Mouse (Mus musculus) midbrain, postnatal 0 days (tissue): ENCODE data around the gene Gm44973. TPM values are rescaled to one million over a fixed set of nuclear protein-coding genes. Genes with fewer than 3 reads are reported as not detected.

Source experiments
- ATAC-seq: fragments of 200-750 bp; cut with Nextera tagmentation; 2 replicates; pipeline ENCODE4 v1.8.0; 2017; ENCODE audit warnings: moderate number of reproducible peaks, mild to moderate bottlenecking, moderate TSS enrichment, moderate library complexity; ENCODE audit not compliant: low FRiP score
- DNase-seq: peaks from one replicate; pipeline ENCODE4 v3.0.0-alpha.2; 2015; ENCODE audit warnings: low spot score
- H3K27ac ChIP-seq: fragments of 300-500 bp; sonication (generic); 2 replicates; pipeline ENCODE4 v1.5.1; 2014; ENCODE audit warnings: low read depth, mild to moderate bottlenecking, low read length, mixed read lengths
- H3K27me3 ChIP-seq: fragments of 300-500 bp; sonication (generic); 2 replicates; pipeline ENCODE4 v1.6.1; 2014; ENCODE audit warnings: low read length, control low read depth, mixed read lengths; ENCODE audit not compliant: insufficient read depth
- H3K36me3 ChIP-seq: fragments of 300-500 bp; sonication (generic); 2 replicates; pipeline ENCODE4 v1.6.1; 2014; ENCODE audit warnings: low read length, control low read depth, mixed read lengths; ENCODE audit not compliant: insufficient read depth
- H3K4me1 ChIP-seq: fragments of 300-500 bp; sonication (generic); 2 replicates; pipeline ENCODE4 v1.6.1; 2014; ENCODE audit warnings: mild to moderate bottlenecking, control low read depth, antibody characterized with exemption, low read length, mixed read lengths; ENCODE audit not compliant: insufficient read depth
- H3K4me2 ChIP-seq: fragments of 300-500 bp; sonication (generic); 2 replicates; pipeline ENCODE4 v1.6.1; 2014; ENCODE audit warnings: low read depth, mild to moderate bottlenecking, low read length, mixed read lengths; ENCODE audit not compliant: poor library complexity, severe bottlenecking
- H3K4me3 ChIP-seq: fragments of 300-500 bp; sonication (generic); 2 replicates; pipeline ENCODE4 v1.5.1; 2014; ENCODE audit warnings: low read depth, mild to moderate bottlenecking, low read length, moderate library complexity
- H3K9ac ChIP-seq: fragments of 300-500 bp; sonication (generic); replicated peaks from 2 replicates; pipeline ENCODE4 v1.6.1; 2014; ENCODE audit warnings: mild to moderate bottlenecking, low read length, moderate library complexity, mixed read lengths; ENCODE audit not compliant: poor library complexity, severe bottlenecking
- H3K9me3 ChIP-seq: fragments of 300-500 bp; sonication (generic); 2 replicates; pipeline ENCODE4 v1.6.1; 2016; ENCODE audit warnings: low read length, control low read depth
- CTCF ChIP-seq: IDR thresholded peaks from 2 replicates; pipeline ENCODE4 v1.5.1; 2016; ENCODE audit warnings: antibody characterized with exemption, mild to moderate bottlenecking
- WGBS: fragments of 180-500 bp; shearing (Covaris S2); extraction: QIAGEN DNeasy Blood & Tissue Kit; methylation state at CpG from one replicate; pipeline ENCODE4 v1.1.7; 2014; 5-methylcytosine and 5-hydroxymethylcytosine counted together
- polyA plus RNA-seq: library from polyadenylated mRNA; unstranded; fragments of >200 nt; fragmentation: Nextera tagmentation; extraction: Ambion mirVana; gene quantifications from 2 replicates; pipeline ENCODE4 v1.2.1, GENCODE M21; 2015
- total RNA-seq: library from RNA; depleted of rRNA; stranded (reverse); fragments of >200 nt; gene quantifications from 2 replicates; pipeline ENCODE4 v1.2.3, GENCODE M21; 2014

Gm44973 gene
- total and polyA plus RNA-seq, 2 experiments from 2014 or later: 1.2 TPM; not detected in 1

DNA sequence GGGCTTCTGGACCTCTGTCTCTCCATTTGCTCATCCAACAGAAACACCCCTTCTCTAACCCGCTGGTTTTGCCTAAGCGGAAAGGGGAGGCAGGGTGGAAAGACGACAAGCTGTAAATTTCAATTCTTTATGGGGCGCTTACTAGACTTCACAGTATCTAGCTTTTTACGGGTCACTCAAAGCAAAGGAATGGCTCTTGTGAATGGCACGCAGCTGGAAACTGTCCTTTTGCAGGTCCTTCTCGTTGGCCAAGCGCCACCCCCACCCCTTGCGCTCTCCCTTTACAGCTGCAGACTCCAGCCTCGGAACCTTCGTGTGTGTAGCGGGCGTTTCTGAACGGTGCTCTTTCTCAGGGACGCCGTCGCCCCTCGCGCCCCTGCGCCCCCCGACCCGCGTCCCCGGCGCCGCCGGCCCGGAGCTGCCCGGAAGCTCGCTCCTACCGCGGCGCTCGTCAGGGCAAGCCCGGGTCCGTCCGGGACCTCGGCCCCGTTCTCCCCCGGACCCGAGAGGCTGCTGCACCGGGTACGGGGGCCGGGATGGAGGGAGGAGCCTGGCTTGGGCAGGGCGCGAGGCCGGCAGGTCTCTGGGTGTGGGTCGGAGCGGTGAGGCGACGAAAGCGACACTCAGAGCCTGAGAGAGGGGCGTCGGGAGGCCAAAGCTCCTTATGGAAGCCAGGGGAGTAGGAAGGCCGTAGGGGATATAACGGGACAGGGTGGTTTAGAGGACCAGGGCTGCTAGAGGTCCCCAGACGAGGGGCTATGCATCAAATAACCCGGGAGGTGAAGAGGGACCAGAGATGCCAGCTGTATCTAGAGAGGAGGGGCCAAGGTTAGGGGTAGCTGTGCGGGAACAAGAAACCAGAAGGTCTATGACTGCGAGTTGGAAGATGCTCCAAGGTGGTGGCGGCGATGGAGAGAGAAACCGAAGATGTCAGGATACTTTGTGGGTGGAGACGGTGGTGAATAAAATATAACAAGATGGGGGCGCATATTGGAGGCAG, 36.2 kb downstream of the Gm44973 start, which contains the start of gene Zfp580:
Gene Zfp580 (plus strand): TSS at position 346 of the 1,000 bp plus-strand sequence.
- peak within 1 kb of the TSS; percentile 90 for H3K27ac ChIP-seq
- ATAC-seq: peak; percentile 84
- H3K4me1 ChIP-seq: peaks cover 22% of the 10 kb centered on the region; the same call in 1 of the 2 replicates
- peak within 1 kb of the TSS; percentile 67 for H3K4me2 ChIP-seq
- no peaks in the 10 kb centered on the region for H3K36me3 ChIP-seq
- no peak for TF ChIP-seq CTCF
- peak within 1 kb of the TSS; percentile 91 for H3K9ac ChIP-seq
- DNase-seq: peak; percentile 86
- peak within 1 kb of the TSS; percentile 78 for H3K4me3 ChIP-seq
- H3K9me3 ChIP-seq: no peaks in the 10 kb centered on the region
- WGBS: under 1% methylated on average over 56 of the region's 65 CpGs
- H3K27me3 ChIP-seq: peaks cover 7% of the 10 kb centered on the region; the same call in 1 of the 2 replicates

- Histone ChIP-seq H3K9me3 (no peaks in the 10 kb centered on the region), H3K4me2 (peak overlapping the region; percentile 67), H3K4me1 (peaks cover 22% of the 10 kb centered on the region; the same call in 1 of the 2 replicates), H3K36me3 (no peaks in the 10 kb centered on the region), H3K27me3 (peaks cover 7% of the 10 kb centered on the region; the same call in 1 of the 2 replicates), H3K9ac (peak overlapping the region; percentile 91), H3K4me3 (peak overlapping the region; percentile 78), H3K27ac (peak overlapping the region; percentile 90)
- WGBS: 1% methylated on average over 9 of the region's 12 CpGs
- TF ChIP-seq CTCF: no peak
- peak; percentile 20 for DNase-seq
- no peak for ATAC-seq
Observed at GRCm38 (mm10) chr7:5052438-5052837, 37.1 kb downstream of the Gm44973 start.

GRCm38 (mm10) chr7:5052931-5053343, 37.6 kb downstream of the Gm44973 start:
- no peak overlapping the region for H3K27ac ChIP-seq
- no peak for ATAC-seq
- H3K9ac ChIP-seq: peak overlapping the region; percentile 91
- H3K4me2 ChIP-seq: peak overlapping the region; percentile 67
- no peak for DNase-seq
- 3% methylated on average over 45 of the region's 45 CpGs for WGBS
- no peak for TF ChIP-seq CTCF
- no peaks in the 10 kb centered on the region for H3K9me3 ChIP-seq
- no peaks in the 10 kb centered on the region for H3K36me3 ChIP-seq
- H3K4me1 ChIP-seq: peaks cover 22% of the 10 kb centered on the region; the same call in 1 of the 2 replicates
- H3K4me3 ChIP-seq: peak overlapping the region; percentile 78
- H3K27me3 ChIP-seq: peaks cover 7% of the 10 kb centered on the region; the same call in 1 of the 2 replicates

DNA sequence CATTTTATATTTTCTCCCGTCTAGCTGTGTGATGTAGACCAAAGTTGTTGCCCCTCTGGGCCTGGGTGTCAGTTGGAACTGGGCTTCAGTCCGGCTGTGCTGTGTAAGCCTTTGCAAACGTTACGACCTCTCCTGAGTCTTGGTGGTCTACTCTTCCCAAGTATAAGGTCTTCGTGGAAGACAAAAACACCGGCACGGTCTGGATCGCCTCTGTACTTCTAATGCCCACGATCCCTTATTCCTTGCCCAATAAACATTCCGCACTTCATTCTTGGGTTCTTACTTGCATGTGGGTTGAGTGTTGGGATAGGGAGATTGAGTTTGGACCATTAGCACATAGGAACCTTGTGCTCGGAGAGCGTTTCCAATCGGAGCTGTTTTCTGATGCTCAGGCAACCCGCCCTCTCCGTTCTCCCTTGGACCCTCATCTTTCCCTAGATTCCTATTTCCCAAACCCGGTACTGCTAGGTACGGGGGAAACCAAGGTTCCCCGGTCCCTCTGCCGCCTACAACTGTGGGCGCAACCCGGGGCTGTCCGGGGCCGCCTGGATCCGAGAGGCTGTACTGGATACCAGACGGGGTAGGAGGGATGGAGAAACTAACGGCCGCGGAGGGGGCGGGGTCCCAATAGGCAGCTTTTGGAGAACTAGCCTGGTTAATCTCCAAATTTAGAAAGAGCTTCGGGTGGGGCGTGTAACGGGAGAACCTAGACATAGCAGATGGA, 38.3 kb downstream of the Gm44973 start:
- Histone ChIP-seq H3K4me3 (peak overlapping the region; percentile 78), H3K27me3 (peaks cover 7% of the 10 kb centered on the region; the same call in 1 of the 2 replicates), H3K27ac (peak overlapping the region; percentile 65; the same call in 1 of the 2 replicates), H3K4me1 (peaks cover 22% of the 10 kb centered on the region; the same call in 1 of the 2 replicates), H3K36me3 (no peaks in the 10 kb centered on the region), H3K9ac (peak overlapping the region; percentile 66), H3K9me3 (no peaks in the 10 kb centered on the region), H3K4me2 (peak overlapping the region; percentile 67)
- DNase-seq: peak; percentile 56
- no peak for ATAC-seq
- 11% methylated on average over 32 of the region's 32 CpGs for WGBS
- TF ChIP-seq CTCF: no peak

GRCm38 (mm10) chr7:5056651-5057263, 41.5 kb downstream of the Gm44973 start:
- Histone ChIP-seq H3K4me2 (peak overlapping the region; percentile 84), H3K27me3 (peaks cover 7% of the 10 kb centered on the region; the same call in 1 of the 2 replicates), H3K27ac (peak overlapping the region; percentile 76), H3K4me3 (peak overlapping the region; percentile 45), H3K36me3 (no peaks in the 10 kb centered on the region), H3K9ac (peak overlapping the region; percentile 76), H3K4me1 (peaks cover 29% of the 10 kb centered on the region; the same call in 1 of the 2 replicates), H3K9me3 (no peaks in the 10 kb centered on the region)
- 1% methylated on average over 52 of the region's 55 CpGs for WGBS
- TF ChIP-seq CTCF: no peak
- peak; percentile 62 for DNase-seq
- ATAC-seq: peak; percentile 32
